Mouse (Mus musculus) inflammation-experienced regulatory T-cells, adult 6 months (primary cell): ENCODE results near the gene Prpf40b. TPM values are rescaled to one million over a fixed set of nuclear protein-coding genes. Genes with fewer than 3 reads are reported as not detected.
A peak's percentile ranks its signal among the peaks of the same experiment; 100 is the strongest.

Source experiments
- ATAC-seq: one replicate; pipeline ENCODE4 v1.8.0; 2017
- polyA plus RNA-seq, 3 experiments: library from polyadenylated mRNA; unstranded; fragments of 100-300 nt; shearing (Covaris generic); gene quantifications; one replicate each; pipeline ENCODE4 v1.2.1; 2017

Prpf40b gene
- polyA plus RNA-seq, 3 experiments from 2014 or later, result 1.6 to 14.9 (median 10.3) TPM

GRCm38 (mm10) chr15:99294287-99294686, 600 bp upstream of the Prpf40b start:
- ATAC-seq, result peak; percentile 46

DNA sequence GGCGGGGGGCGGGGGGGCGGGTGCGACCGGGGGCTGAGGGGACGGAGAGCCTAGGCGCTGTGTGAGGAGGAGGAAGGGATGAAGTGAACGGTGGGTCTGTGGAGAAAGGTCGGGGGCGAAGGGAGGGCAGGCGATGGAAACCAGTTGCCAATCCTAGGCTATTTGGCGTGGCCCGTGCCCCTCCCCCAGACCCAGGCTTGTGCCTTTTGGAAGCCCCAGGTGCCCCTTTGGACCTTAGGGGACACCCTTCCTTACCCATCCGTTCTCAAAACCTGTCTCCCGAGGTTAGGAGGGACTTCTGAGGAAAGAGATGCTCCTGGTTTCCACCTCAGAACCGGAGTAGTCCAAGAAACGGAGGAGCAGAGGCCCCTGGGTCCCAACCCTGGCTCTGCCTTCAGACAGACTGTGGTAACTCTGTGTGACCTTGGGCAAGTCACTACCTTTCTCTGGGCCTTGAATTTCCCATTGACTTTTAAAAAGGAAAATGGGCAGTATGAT, 646 bp downstream of the Prpf40b start, which contains the start of gene Fam186b:
Gene Fam186b (minus strand): TSS at position 405 of the 498 bp plus-strand sequence.
- ATAC-seq, result no peak

DNA sequence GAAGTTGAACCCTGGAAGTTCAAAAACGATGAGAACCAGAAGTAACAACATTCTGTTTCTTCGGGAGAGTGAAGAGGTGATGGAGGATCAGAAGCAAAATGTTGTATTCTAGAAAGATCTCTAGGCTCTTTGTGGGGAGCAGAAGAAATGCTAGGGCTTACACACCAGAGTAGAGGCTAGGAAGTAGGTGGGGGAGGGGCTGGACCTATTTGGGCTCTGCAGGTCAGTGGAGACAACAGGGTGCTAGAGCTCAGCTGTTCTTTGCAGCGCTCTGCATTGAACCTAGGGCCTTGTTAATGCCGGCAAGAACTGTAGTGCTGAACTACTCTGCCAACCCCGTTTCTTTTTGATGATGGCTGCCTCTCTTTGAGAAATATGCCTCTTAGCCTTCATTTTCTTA, 1.3 kb downstream of the Prpf40b start:
- no peak for ATAC-seq

DNA sequence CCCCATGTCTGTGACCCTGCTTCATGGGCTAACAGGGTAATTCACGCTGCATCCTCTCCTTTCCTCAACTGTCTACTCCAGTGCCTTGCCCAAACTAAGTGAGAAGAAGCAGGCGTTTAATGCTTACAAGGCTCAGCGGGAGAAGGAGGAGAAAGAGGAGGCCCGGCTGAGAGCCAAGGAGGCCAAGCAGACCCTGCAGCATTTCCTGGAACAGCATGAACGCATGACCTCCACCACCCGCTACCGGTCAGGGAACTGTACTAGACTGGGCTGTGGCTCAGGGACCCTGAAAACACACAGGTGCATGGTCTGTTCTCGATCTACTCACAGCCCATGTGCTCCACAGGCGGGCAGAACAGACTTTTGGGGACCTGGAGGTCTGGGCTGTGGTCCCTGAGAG, 12.6 kb downstream of the Prpf40b start:
- no peak for ATAC-seq

- ATAC-seq, result no peak
Observed at GRCm38 (mm10) chr15:99309549-99309948, 14.7 kb downstream of the Prpf40b start.

DNA sequence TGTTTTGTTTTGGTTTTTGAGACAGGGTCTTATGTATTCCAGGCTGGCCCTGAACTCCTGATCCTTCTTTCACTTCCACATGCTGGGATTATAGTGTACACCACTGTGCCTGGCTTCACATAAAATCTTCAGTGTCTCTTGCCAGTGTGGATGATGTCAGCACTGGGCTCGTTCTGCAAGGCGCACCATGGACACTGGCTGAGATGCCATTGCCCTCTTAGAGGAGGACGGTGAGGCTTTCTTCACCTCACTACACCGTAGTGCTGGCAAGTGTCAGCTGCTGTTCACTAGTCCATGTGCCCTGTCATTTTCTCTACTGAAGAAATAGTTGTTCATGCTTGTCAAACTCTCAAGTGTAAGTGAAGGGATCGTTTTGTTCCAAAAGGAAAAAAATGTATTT, 15.7 kb downstream of the Prpf40b start:
- ATAC-seq, result no peak

- no peak for ATAC-seq
Observed at GRCm38 (mm10) chr15:99314891-99315290, 20.0 kb downstream of the Prpf40b start.

DNA sequence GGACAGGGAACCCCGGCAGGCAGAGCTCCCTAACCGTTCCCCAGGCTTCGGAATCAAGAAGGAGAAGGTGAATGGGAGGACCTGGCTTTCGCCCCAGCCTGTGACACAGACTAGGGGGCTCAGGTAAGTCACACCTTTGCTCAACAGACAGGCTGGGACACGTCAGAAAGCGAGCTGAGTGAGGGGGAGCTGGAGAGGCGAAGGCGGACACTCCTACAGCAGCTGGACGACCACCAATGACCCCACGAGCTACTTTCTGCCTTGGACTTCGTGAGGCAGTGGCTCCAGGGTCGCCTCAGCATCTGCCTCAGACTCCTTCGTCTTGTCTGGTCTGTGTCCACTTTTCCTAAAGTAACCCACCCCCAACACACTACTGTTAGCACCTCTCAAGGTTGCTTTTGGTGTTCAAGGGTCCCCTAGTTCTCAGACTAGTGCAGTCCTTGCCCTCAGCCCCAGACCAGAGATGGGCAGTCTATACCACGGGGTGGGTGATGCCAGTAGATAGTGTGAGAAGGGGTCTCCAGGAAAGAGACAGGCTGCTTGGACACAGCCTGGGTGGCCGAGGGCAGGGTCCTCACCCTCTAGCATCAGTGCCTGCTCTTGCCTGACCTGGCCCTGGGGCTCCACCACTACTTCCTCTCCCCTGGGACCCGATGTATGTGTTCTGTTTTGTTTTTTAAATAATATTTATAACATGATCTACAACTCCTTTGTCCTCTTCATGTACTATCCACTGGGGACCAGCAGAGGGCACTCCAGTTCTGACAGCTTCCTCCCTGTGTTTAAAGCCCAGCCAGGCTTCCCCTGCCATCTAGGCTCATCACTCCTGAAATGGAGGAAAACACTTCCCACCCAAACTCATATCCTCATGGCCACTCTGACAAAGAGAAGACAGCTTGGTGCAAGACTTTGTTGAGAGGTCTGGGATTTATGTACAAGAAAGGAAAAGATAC, 21.7 kb downstream of the Prpf40b start:
- ATAC-seq, result peak; percentile 65

GRCm38 (mm10) chr15:99317267-99317651, 22.4 kb downstream of the Prpf40b start:
- ATAC-seq, result no peak

DNA sequence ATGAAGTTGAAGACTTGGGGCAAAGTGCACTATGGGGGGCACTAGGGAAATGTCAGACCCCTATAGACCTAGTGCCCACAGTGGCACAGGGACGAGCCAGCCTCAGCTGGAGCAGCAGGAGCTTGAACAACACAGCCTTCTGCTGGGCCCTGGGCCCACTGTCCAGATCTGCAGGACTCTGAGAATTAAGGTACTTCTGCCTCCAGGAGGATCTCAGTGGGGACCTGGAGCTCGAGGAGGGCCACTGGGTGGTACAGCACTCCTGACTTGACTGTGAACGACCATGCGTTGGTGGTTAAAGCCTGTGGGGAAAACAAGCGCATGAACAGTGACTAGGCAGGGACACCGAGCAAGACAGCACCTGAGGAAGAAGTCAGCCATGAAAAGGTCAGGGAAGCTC, 23.2 kb downstream of the Prpf40b start:
- ATAC-seq, result no peak

GRCm38 (mm10) chr15:99318861-99319410, 24.0 kb downstream of the Prpf40b start:
- no peak for ATAC-seq

DNA sequence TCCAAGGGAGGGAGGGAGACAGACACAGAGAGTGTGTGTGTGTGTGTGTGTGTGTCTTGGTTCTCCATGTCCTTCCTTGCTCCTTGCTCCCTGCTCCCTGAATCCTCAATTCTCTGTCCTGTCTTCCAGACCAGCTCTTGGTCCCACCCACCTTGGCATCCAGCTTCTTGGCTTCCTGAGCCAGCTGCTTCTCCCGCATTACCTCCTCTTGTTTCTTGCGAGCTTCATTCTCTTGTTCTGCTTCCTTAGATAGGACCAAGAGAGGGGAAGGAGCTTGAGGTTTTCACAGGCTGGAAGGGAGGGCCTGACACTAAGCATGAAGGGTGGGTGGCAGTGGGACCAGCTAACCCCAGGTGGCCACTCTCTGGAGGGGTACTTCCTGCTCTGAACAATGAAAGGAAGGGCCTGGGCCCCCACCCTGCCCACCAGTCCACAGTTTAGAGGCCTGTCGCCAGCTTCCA, 24.6 kb downstream of the Prpf40b start:
- ATAC-seq, result no peak

DNA sequence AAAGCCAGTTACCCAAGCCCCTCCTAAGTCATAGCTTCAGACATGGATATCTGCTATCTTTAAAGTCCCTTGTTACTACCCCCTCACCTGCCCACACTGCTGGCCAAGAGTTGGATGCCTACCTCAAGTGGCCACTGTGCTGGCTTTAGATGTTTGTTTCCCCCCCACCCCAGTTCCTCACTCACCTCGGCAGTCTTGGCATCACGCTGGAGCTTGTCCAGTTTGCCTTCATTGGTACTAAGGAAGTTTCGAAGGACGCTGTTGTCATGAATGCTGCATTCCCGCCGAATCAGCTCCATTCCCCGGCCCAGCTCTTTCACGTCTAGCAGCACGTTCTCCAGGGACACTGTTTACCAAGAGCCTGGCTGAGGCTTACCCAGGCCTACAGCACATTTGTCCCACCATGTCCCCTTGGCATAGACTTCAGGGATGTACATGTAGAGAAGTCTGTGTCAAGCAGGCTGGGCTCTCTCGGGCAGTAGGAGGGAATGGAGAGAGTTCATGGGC, 25.3 kb downstream of the Prpf40b start:
- no peak for ATAC-seq

DNA sequence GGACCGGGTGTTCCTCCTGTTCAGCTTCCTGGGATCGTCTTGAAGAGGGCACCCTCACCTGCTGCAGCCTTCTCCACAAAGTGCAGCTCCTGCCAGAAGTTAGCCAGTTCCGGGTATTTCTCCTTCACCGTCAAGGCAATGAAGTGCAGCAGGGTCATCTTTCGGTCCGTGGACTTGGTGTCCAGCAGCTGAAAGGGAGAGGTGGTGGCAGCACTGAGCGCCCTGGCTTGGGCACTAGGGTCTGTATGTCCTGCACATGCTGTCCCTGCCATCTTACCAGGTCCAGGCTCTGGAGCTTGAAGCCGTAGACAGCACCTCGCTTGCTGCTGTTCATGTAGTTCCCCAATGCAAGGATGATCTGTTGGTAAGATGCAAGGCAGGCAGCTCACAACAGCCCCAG, 26.1 kb downstream of the Prpf40b start:
- no peak for ATAC-seq

DNA sequence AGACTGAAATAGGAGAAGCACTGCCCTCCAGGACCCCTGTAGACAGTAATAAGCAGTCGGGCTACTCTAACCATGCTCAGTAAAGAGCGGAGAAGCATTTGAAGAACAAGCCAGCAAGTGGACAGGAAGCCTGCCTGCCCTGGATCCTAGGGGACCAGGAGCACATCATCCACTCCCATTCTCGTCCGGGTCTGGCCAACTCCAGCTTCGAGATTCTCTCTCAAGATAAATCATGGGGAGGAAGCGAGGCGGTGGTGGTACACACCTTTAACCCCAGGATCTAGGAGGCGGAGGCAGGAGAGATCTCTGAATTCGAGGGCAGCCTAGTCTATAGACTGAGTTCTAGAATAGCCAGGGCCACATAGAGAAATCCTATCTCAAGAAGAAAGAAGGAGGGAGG, 29.3 kb downstream of the Prpf40b start:
- no peak for ATAC-seq

DNA sequence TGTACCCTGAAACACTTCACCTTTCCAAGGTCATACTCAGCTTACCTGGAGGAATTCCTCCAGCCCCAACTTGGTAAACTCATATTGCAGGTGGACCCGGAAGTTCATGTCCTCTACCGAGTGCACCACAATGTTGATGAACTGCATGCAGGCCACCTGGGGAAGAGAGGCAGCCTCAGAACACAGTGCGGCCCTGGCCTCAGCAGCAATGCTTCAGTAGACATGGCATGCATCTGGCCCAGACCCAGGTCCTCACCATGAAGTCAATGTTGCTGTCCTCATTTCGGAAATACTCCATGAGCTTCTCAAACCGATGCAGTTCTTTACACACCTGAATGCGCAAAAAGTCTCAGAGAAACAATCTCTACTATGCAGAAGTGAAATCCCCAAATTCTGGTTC, 30.7 kb downstream of the Prpf40b start:
- ATAC-seq, result no peak

DNA sequence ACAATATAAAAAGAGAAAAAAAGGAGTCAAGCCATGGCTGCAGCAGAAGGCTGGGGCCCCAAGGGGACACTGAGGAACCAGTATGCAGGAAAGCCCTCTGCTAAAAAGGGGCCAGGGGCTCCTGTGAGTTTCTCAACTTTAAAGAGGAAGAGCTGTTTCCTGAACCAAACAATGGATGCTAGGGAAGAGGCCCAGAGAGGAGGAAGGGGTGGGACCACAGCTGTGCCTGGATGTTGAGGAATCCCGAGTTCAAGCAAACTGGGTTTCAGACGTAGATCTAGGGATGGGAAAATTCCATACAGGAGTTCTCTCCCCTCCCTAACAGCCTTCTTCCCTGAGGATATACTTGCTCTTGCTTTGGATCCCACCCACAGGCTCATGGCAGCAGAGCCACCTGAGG, 31.5 kb downstream of the Prpf40b start:
- no peak for ATAC-seq

- peak; percentile 38 for ATAC-seq
Observed at GRCm38 (mm10) chr15:99326959-99327358, 32.1 kb downstream of the Prpf40b start.

DNA sequence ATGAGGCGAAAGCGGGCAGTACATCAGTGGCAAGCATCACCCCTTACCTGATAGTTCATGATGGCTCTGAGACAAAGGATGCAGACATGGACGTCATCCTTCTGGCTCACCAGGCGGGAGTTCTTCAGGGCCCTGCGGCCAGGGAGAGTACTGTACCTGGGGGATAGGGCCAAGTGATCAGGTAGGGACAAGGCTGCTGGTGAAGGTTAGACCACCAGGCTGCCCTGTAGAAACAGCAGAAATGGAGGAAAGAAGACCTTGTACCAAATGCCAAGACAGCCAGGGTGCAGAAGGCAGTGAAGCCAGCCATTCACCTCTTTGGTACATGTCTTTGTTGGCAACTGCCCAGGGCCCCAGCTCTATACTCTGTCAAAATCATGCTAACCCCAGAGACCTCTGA, 33.1 kb downstream of the Prpf40b start:
- ATAC-seq, result no peak

DNA sequence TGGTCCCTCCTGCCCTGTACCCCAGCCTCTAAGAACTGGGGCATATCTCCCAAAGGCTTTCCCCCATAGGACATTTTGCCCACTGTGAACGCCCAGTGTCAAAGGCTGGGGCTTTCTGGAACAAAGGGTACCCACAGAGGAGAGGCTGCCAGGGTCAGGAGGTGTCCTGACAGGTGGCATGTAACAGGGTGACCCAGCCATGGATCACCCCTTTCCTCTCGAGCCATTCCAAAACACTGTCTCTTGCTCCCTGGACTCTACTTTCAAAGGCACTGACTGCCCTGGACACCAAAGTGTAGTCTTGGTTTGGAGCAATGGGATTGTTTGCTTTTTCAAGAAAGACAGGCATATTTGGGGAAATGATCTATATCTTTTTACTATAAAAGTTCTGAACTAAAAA, 35.4 kb downstream of the Prpf40b start:
- ATAC-seq, result no peak

- ATAC-seq, result no peak
Observed at GRCm38 (mm10) chr15:99331341-99331740, 36.5 kb downstream of the Prpf40b start.

GRCm38 (mm10) chr15:99332111-99332510, 37.2 kb downstream of the Prpf40b start:
- no peak for ATAC-seq

GRCm38 (mm10) chr15:99332921-99333675, 38.2 kb downstream of the Prpf40b start:
- peak; percentile 96 for ATAC-seq
